Mouse (Mus musculus) cerebellum, adult 2 months (tissue): Measurements from ENCODE around the gene Olfr390. TPM values are rescaled to one million over a fixed set of nuclear protein-coding genes. Genes with fewer than 3 reads are reported as not detected.

Experiments
- DNase-seq, 2 experiments: peaks; one replicate each; pipeline ENCODE4 v3.0.0; 2021
- H3K27ac ChIP-seq: fragments of 200-500 bp; 2 replicates; pipeline ENCODE4 v1.5.1; 2012; ENCODE audit warnings: low read length, control low read depth, inconsistent platforms; ENCODE audit not compliant: insufficient read depth
- H3K27me3 ChIP-seq: fragments of 200-500 bp; 2 replicates; pipeline ENCODE4 v1.6.1; 2012; ENCODE audit warnings: inconsistent platforms, mild to moderate bottlenecking, low read length, moderate library complexity; ENCODE audit not compliant: control insufficient read depth, insufficient read depth
- H3K4me1 ChIP-seq: fragments of 200-500 bp; 2 replicates; pipeline ENCODE4 v1.6.1; 2011; ENCODE audit warnings: low read length; ENCODE audit not compliant: control insufficient read depth, insufficient read depth
- H3K4me3 ChIP-seq: fragments of 200-500 bp; replicated peaks from 2 replicates; pipeline ENCODE3; 2011; ENCODE audit warnings: mild to moderate bottlenecking, low read depth, low read length, control low read depth; ENCODE audit not compliant: insufficient read depth
- CTCF ChIP-seq: fragments of 200-500 bp; IDR thresholded peaks from 2 replicates; pipeline ENCODE4 v1.5.1; 2011; ENCODE audit warnings: low read depth, mild to moderate bottlenecking, control low read depth, low read length, moderate library complexity, borderline replicate concordance; ENCODE audit not compliant: insufficient read depth
- POLR2A ChIP-seq: fragments of 200-500 bp; IDR thresholded peaks from 2 replicates; pipeline ENCODE4 v1.6.1; 2011; ENCODE audit warnings: low read length, control low read depth, borderline replicate concordance; ENCODE audit not compliant: insufficient read depth
- WGBS: fragments of 180-500 bp; shearing (Covaris S2); methylation state at CpG from one replicate; pipeline ENCODE4 v1.1.7; 2018; 5-methylcytosine and 5-hydroxymethylcytosine counted together
- polyA plus RNA-seq: library from polyadenylated mRNA; depleted of rRNA; stranded (reverse); fragments of >200 nt; gene quantifications from 2 replicates; pipeline ENCODE4 v1.2.3, GENCODE M21; 2012; rRNA removed

Olfr390 gene
- not detected in 2 replicates for polyA plus RNA-seq

GRCm38 (mm10) chr11:73782664-73783063 lies at the start of gene Olfr390:
Gene Olfr390, plus strand, starts transcription at chr11:73782964.
- Histone ChIP-seq H3K4me3 (no peak within 1 kb of the TSS), H3K27me3 (no peaks in the 10 kb centered on the region), H3K4me1 (no peaks in the 10 kb centered on the region), H3K27ac (no peak within 1 kb of the TSS)
- TF ChIP-seq CTCF = no peak
- no peak for TF ChIP-seq POLR2A
- WGBS = 71% methylated on average over 1 of the region's 1 CpGs
- no peak for DNase-seq

- DNase-seq = no peak
- H3K27ac ChIP-seq = no peak overlapping the region
- H3K27me3 ChIP-seq = no peaks in the 10 kb centered on the region
- no peak overlapping the region for H3K4me3 ChIP-seq
- H3K4me1 ChIP-seq = no peaks in the 10 kb centered on the region
- TF ChIP-seq POLR2A = no peak
- no peak for TF ChIP-seq CTCF
These were observed 23.6 kb upstream of the Olfr390 start for GRCm38 (mm10) chr11:73759115-73759514.

GRCm38 (mm10) chr11:73780613-73781012 lies 2.2 kb upstream of the Olfr390 start, which contains the start of gene Olfr389:
Gene Olfr389, minus strand, starts transcription at chr11:73780713.
- 89% methylated on average over 1 of the region's 1 CpGs for WGBS
- no peak for DNase-seq
- TF ChIP-seq CTCF (no peak), POLR2A (no peak)
- H3K27ac ChIP-seq = no peak within 1 kb of the TSS
- no peak within 1 kb of the TSS for H3K4me3 ChIP-seq
- no peaks in the 10 kb centered on the region for H3K27me3 ChIP-seq
- H3K4me1 ChIP-seq = no peaks in the 10 kb centered on the region

GRCm38 (mm10) chr11:73802952-73803351 lies 20.2 kb downstream of the Olfr390 start, which contains the start of gene Olfr391-ps:
Gene Olfr391-ps, minus strand, starts transcription at chr11:73803052.
- H3K4me3 ChIP-seq = no peak within 1 kb of the TSS
- 6% methylated on average over 1 of the region's 1 CpGs for WGBS
- no peaks in the 10 kb centered on the region for H3K27me3 ChIP-seq
- H3K27ac ChIP-seq = no peak within 1 kb of the TSS
- TF ChIP-seq POLR2A (no peak), CTCF (no peak)
- DNase-seq = no peak
- H3K4me1 ChIP-seq = no peaks in the 10 kb centered on the region

GRCm38 (mm10) chr11:73816949-73817348 lies 34.2 kb downstream of the Olfr390 start, which contains the start of gene Olfr392:
Gene Olfr392, minus strand, starts transcription at chr11:73817049.
- TF ChIP-seq POLR2A (no peak), CTCF (no peak)
- no peak within 1 kb of the TSS for H3K27ac ChIP-seq
- H3K4me3 ChIP-seq = no peak within 1 kb of the TSS
- no peaks in the 10 kb centered on the region for H3K27me3 ChIP-seq
- 100% methylated on average over 1 of the region's 1 CpGs for WGBS
- no peaks in the 10 kb centered on the region for H3K4me1 ChIP-seq
- no peak for DNase-seq

Other genes starting within 250 kb of the Olfr390 start
- not detected in 2 replicates for gene Olfr385, start 190.0 kb upstream of the Olfr390 start, polyA plus RNA-seq
- not detected in 2 replicates for gene Olfr384, start 184.4 kb upstream of the Olfr390 start, polyA plus RNA-seq
- not detected in 2 replicates for gene Zfp735, start 94.2 kb upstream of the Olfr390 start, polyA plus RNA-seq
- gene Olfr389, start 2.3 kb upstream of the Olfr390 start, polyA plus RNA-seq = not detected in 2 replicates
- gene Olfr391-ps, start 20.1 kb downstream of the Olfr390 start, polyA plus RNA-seq = not detected in 2 replicates
- gene Olfr392, start 34.1 kb downstream of the Olfr390 start, polyA plus RNA-seq = not detected in 2 replicates
- gene Olfr393, start 68.5 kb downstream of the Olfr390 start, polyA plus RNA-seq = not detected in 2 replicates
- gene Olfr394, start 107.8 kb downstream of the Olfr390 start, polyA plus RNA-seq = not detected in 2 replicates
- not detected in 2 replicates for gene Olfr395, start 126.3 kb downstream of the Olfr390 start, polyA plus RNA-seq
- not detected in 2 replicates for gene Olfr23, start 153.7 kb downstream of the Olfr390 start, polyA plus RNA-seq
- not detected in 2 replicates for gene Olfr397, start 177.9 kb downstream of the Olfr390 start, polyA plus RNA-seq
- gene Olfr398, start 207.4 kb downstream of the Olfr390 start, polyA plus RNA-seq = not detected in 2 replicates